Mouse (Mus musculus): ENCODE measurements at regions not wholly inside any gene's neighbourhood (a gene's known extent, or its start where the extent isn't known, plus 50 kb on each side); places are given as distances from the start of the nearest gene placed in this dataset.

- no peak for TF ChIP-seq POLR2A (IDR thresholded peaks at IDR 0.05; ENCODE audit: control insufficient read depth, extremely low read depth, insufficient read depth, low read length, poor library complexity)
- no peak for TF ChIP-seq CTCF (IDR thresholded peaks at IDR 0.05; ENCODE audit: borderline replicate concordance, control insufficient read depth, extremely low read depth, insufficient read depth, low read length, poor library complexity)
Observed at GRCm38 (mm10) chr2:34110582-34110981, 222.8 kb upstream of the Mvb12b start.

All from thymus, adult 2 months (tissue).